Mouse (Mus musculus): ENCODE measurements at regions not wholly inside any gene's neighbourhood (a gene's known extent, or its start where the extent isn't known, plus 50 kb on each side); places are given as distances from the start of the nearest gene placed in this dataset.

- Histone ChIP-seq H3K27me3 (ENCODE audit: control insufficient read depth, insufficient read depth, insufficient read length) (no peaks in the 10 kb centered on the region), H3ac (ENCODE audit: control insufficient read depth, insufficient read length) (no peak overlapping the region), H3K4me2 (ENCODE audit: low read depth) (no peak overlapping the region), H3K4me3 (no peak overlapping the region), H3K36me3 (ENCODE audit: control insufficient read depth, insufficient read depth) (no peaks in the 10 kb centered on the region), H3K79me2 (ENCODE audit: control insufficient read depth, insufficient read depth) (no peaks in the 10 kb centered on the region)
- no peak for TF ChIP-seq MYOD1 (IDR thresholded peaks at IDR 0.05; ENCODE audit: control insufficient read depth in 1 of 3, insufficient read length in 2 of 3, low read depth in 2 of 3)
- no peak for TF ChIP-seq MAX (IDR thresholded peaks at IDR 0.05; ENCODE audit: low read depth)
- TF ChIP-seq TCF12 (IDR thresholded peaks at IDR 0.05; ENCODE audit: insufficient read depth, poor library complexity, severe bottlenecking), result no peak
- no peak for TF ChIP-seq REST (IDR thresholded peaks at IDR 0.05; ENCODE audit: insufficient read depth, insufficient read length)
- no peak for TF ChIP-seq SRF (IDR thresholded peaks at IDR 0.05; ENCODE audit: control insufficient read depth, insufficient read length, low read depth)
- TF ChIP-seq CEBPB (IDR thresholded peaks at IDR 0.05; ENCODE audit: insufficient read depth, poor library complexity, severe bottlenecking), result no peak
- no peak for TF ChIP-seq POLR2AphosphoS2 (IDR thresholded peaks at IDR 0.05; ENCODE audit: insufficient read length, low read depth)
- TF ChIP-seq MYOG (IDR thresholded peaks at IDR 0.05; ENCODE audit: control insufficient read depth in 1 of 3, insufficient read depth in 1 of 3, insufficient read length in 2 of 3, low read depth in 2 of 3), result no peak
- no peak for TF ChIP-seq USF1 (IDR thresholded peaks at IDR 0.05; ENCODE audit: low read depth)
- no peak for TF ChIP-seq TCF3 (IDR thresholded peaks at IDR 0.05; ENCODE audit: insufficient read length, low read depth)
- no peak for TF ChIP-seq POLR2A (IDR thresholded peaks at IDR 0.05; ENCODE audit: insufficient read length, low read depth)
Observed at GRCm38 (mm10) chr15:42280810-42281209, 2146.6 kb downstream of the 9330182O14Rik start.

GRCm38 (mm10) chr15:42296406-42296805 lies 2162.2 kb downstream of the 9330182O14Rik start:
- no peak for TF ChIP-seq POLR2A (IDR thresholded peaks at IDR 0.05; ENCODE audit: insufficient read length, low read depth)
- TF ChIP-seq CEBPB (IDR thresholded peaks at IDR 0.05; ENCODE audit: insufficient read depth, poor library complexity, severe bottlenecking), result peak; percentile 48; the same call in 1 of the 2 replicates
- H3ac ChIP-seq (ENCODE audit: control insufficient read depth, insufficient read length), result no peak overlapping the region
- H3K27me3 ChIP-seq (ENCODE audit: control insufficient read depth, insufficient read depth, insufficient read length), result no peaks in the 10 kb centered on the region
- H3K4me2 ChIP-seq (ENCODE audit: low read depth), result peak overlapping the region; percentile 30
- no peaks in the 10 kb centered on the region for H3K79me2 ChIP-seq (ENCODE audit: control insufficient read depth, insufficient read depth)
- no peaks in the 10 kb centered on the region for H3K36me3 ChIP-seq (ENCODE audit: control insufficient read depth, insufficient read depth)
- no peak overlapping the region for H3K4me3 ChIP-seq

DNA sequence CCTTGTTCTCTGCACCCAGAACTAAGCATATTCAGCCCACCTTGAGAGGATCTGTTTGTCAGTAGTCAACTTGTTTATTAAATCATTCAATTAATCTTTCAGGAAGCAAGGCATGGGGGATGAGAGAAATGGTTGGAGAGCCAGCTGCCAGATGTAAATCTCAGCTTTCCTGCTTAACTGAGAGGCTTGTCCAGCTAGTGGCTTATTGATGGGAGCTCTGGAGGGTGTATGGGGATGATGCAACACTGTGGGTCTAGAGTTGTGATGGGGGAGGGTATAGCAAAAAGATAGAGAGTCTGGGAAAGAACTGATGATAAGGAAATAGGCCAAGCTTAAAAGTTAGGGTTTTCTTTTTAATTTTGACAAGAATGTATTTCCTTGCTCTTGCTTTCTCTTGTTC lies 2163.3 kb downstream of the 9330182O14Rik start:
- H3ac ChIP-seq (ENCODE audit: control insufficient read depth, insufficient read length), result no peak overlapping the region

DNA sequence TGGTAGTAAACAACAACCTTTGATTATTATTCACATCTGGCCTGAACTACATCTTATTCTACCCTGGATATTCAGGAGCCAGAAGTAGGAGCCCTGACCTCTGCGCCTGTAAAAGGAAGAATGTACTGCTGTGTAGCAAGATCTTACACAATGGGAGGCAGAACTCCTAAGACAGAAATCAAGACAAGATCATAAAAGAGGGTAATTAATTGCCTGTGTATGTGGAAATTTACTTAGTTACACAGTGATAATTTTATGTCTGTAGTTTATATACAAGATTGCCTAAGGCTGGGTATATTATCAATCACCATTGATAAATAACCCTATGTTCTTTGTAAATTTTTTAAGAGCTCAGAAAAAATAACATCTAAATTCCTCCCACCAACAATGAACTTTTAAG lies 2167.8 kb downstream of the 9330182O14Rik start:
- H3K4me2 ChIP-seq (ENCODE audit: low read depth), result no peak overlapping the region
- no peaks in the 10 kb centered on the region for H3K79me2 ChIP-seq (ENCODE audit: control insufficient read depth, insufficient read depth)
- no peaks in the 10 kb centered on the region for H3K27me3 ChIP-seq (ENCODE audit: control insufficient read depth, insufficient read depth, insufficient read length)
- TF ChIP-seq MAX (IDR thresholded peaks at IDR 0.05; ENCODE audit: low read depth) (no peak), MYOG (IDR thresholded peaks at IDR 0.05; ENCODE audit: control insufficient read depth in 1 of 3, insufficient read depth in 1 of 3, insufficient read length in 2 of 3, low read depth in 2 of 3) (no peak), SRF (IDR thresholded peaks at IDR 0.05; ENCODE audit: control insufficient read depth, insufficient read length, low read depth) (no peak), REST (IDR thresholded peaks at IDR 0.05; ENCODE audit: insufficient read depth, insufficient read length) (no peak), USF1 (IDR thresholded peaks at IDR 0.05; ENCODE audit: low read depth) (no peak), TCF12 (IDR thresholded peaks at IDR 0.05; ENCODE audit: insufficient read depth, poor library complexity, severe bottlenecking) (no peak), CEBPB (IDR thresholded peaks at IDR 0.05; ENCODE audit: insufficient read depth, poor library complexity, severe bottlenecking) (no peak), POLR2A (IDR thresholded peaks at IDR 0.05; ENCODE audit: insufficient read length, low read depth) (no peak), TCF3 (IDR thresholded peaks at IDR 0.05; ENCODE audit: insufficient read length, low read depth) (no peak), POLR2AphosphoS2 (IDR thresholded peaks at IDR 0.05; ENCODE audit: insufficient read length, low read depth) (no peak), MYOD1 (IDR thresholded peaks at IDR 0.05; ENCODE audit: control insufficient read depth in 1 of 3, insufficient read length in 2 of 3, low read depth in 2 of 3) (no peak), E2F4 (IDR thresholded peaks at IDR 0.05; ENCODE audit: insufficient read depth) (no peak)
- no peak overlapping the region for H3ac ChIP-seq (ENCODE audit: control insufficient read depth, insufficient read length)
- no peaks in the 10 kb centered on the region for H3K36me3 ChIP-seq (ENCODE audit: control insufficient read depth, insufficient read depth)
- no peak overlapping the region for H3K4me3 ChIP-seq

More for the DNA sequence above, 2163.3 kb downstream of the 9330182O14Rik start:
- no peaks in the 10 kb centered on the region for H3K79me2 ChIP-seq (ENCODE audit: control insufficient read depth, insufficient read depth)
- no peaks in the 10 kb centered on the region for H3K27me3 ChIP-seq (ENCODE audit: control insufficient read depth, insufficient read depth, insufficient read length)
- no peaks in the 10 kb centered on the region for H3K36me3 ChIP-seq (ENCODE audit: control insufficient read depth, insufficient read depth)
- H3K4me3 ChIP-seq, result no peak overlapping the region
- H3K4me2 ChIP-seq (ENCODE audit: low read depth), result peak overlapping the region; percentile 30
- no peak for TF ChIP-seq E2F4 (IDR thresholded peaks at IDR 0.05; ENCODE audit: insufficient read depth)
- TF ChIP-seq SRF (IDR thresholded peaks at IDR 0.05; ENCODE audit: control insufficient read depth, insufficient read length, low read depth), result no peak
- TF ChIP-seq MYOD1 (IDR thresholded peaks at IDR 0.05; ENCODE audit: control insufficient read depth in 1 of 3, insufficient read length in 2 of 3, low read depth in 2 of 3), result peak in 1 of 3 experiments; percentile 33
- TF ChIP-seq MYOG (IDR thresholded peaks at IDR 0.05; ENCODE audit: control insufficient read depth in 1 of 3, insufficient read depth in 1 of 3, insufficient read length in 2 of 3, low read depth in 2 of 3), result no peak
- TF ChIP-seq POLR2A (IDR thresholded peaks at IDR 0.05; ENCODE audit: insufficient read length, low read depth), result no peak
- no peak for TF ChIP-seq MAX (IDR thresholded peaks at IDR 0.05; ENCODE audit: low read depth)
- peak; percentile 93 for TF ChIP-seq CEBPB (IDR thresholded peaks at IDR 0.05; ENCODE audit: insufficient read depth, poor library complexity, severe bottlenecking)

- no peaks in the 10 kb centered on the region for H3K36me3 ChIP-seq (ENCODE audit: control insufficient read depth, insufficient read depth)
- H3K79me2 ChIP-seq (ENCODE audit: control insufficient read depth, insufficient read depth), result no peaks in the 10 kb centered on the region
- H3K27me3 ChIP-seq (ENCODE audit: control insufficient read depth, insufficient read depth, insufficient read length), result no peaks in the 10 kb centered on the region
- TF ChIP-seq MAX (IDR thresholded peaks at IDR 0.05; ENCODE audit: low read depth) (no peak), USF1 (IDR thresholded peaks at IDR 0.05; ENCODE audit: low read depth) (no peak), REST (IDR thresholded peaks at IDR 0.05; ENCODE audit: insufficient read depth, insufficient read length) (no peak), TCF12 (IDR thresholded peaks at IDR 0.05; ENCODE audit: insufficient read depth, poor library complexity, severe bottlenecking) (no peak), POLR2AphosphoS2 (IDR thresholded peaks at IDR 0.05; ENCODE audit: insufficient read length, low read depth) (no peak), POLR2A (IDR thresholded peaks at IDR 0.05; ENCODE audit: insufficient read length, low read depth) (no peak), CEBPB (IDR thresholded peaks at IDR 0.05; ENCODE audit: insufficient read depth, poor library complexity, severe bottlenecking) (no peak), SRF (IDR thresholded peaks at IDR 0.05; ENCODE audit: control insufficient read depth, insufficient read length, low read depth) (no peak), TCF3 (IDR thresholded peaks at IDR 0.05; ENCODE audit: insufficient read length, low read depth) (no peak), MYOD1 (IDR thresholded peaks at IDR 0.05; ENCODE audit: control insufficient read depth in 1 of 3, insufficient read length in 2 of 3, low read depth in 2 of 3) (no peak), MYOG (IDR thresholded peaks at IDR 0.05; ENCODE audit: control insufficient read depth in 1 of 3, insufficient read depth in 1 of 3, insufficient read length in 2 of 3, low read depth in 2 of 3) (no peak), E2F4 (IDR thresholded peaks at IDR 0.05; ENCODE audit: insufficient read depth) (no peak)
- no peak overlapping the region for H3K4me2 ChIP-seq (ENCODE audit: low read depth)
- H3K4me3 ChIP-seq, result no peak overlapping the region
- H3ac ChIP-seq (ENCODE audit: control insufficient read depth, insufficient read length), result no peak overlapping the region
Observed at GRCm38 (mm10) chr15:42304097-42304496, 2169.9 kb downstream of the 9330182O14Rik start.
